Mouse (Mus musculus) C2C12 (cell line): Measurements from ENCODE around the gene Dock7. TPM values are rescaled to one million over a fixed set of nuclear protein-coding genes. Genes with fewer than 3 reads are reported as not detected.
A peak's percentile ranks its signal among the peaks of the same experiment; 100 is the strongest.
"Not testable (repeated sequence)": the region's sequence is repeated elsewhere in the genome, so short reads cannot be mapped to it uniquely, and the experiment has no call there.

Experiments used
- H3K27me3 ChIP-seq: one replicate; pipeline ENCODE4 v1.6.1; 2011; ENCODE audit not compliant: control insufficient read depth, insufficient read depth, insufficient read length
- H3K36me3 ChIP-seq: one replicate; pipeline ENCODE4 v1.6.1; 2011; ENCODE audit not compliant: control insufficient read depth, insufficient read depth
- H3K4me3 ChIP-seq: one replicate; pipeline ENCODE4 v1.5.1; 2011; ENCODE audit warnings: mild to moderate bottlenecking, control low read depth; ENCODE audit not compliant: poor library complexity, insufficient read depth, severe bottlenecking
- H3K79me2 ChIP-seq: one replicate; pipeline ENCODE4 v1.6.1; 2011; ENCODE audit not compliant: control insufficient read depth, insufficient read depth
- H3K79me3 ChIP-seq: one replicate; pipeline ENCODE4 v1.6.1; 2011; ENCODE audit warnings: low read depth, control low read depth
- H3ac ChIP-seq: one replicate; pipeline ENCODE3; 2011; ENCODE audit warnings: low read depth; ENCODE audit not compliant: control insufficient read depth, insufficient read length
- CEBPB ChIP-seq: IDR thresholded peaks from one replicate; pipeline ENCODE4 v1.6.1; 2011; ENCODE audit warnings: low read depth, mild to moderate bottlenecking, control low read depth, moderate library complexity
- CTCF ChIP-seq: IDR thresholded peaks from one replicate; pipeline ENCODE4 v1.5.1; 2011; ENCODE audit not compliant: control insufficient read depth, insufficient read depth, insufficient read length
- FOSL1 ChIP-seq: IDR thresholded peaks from one replicate; pipeline ENCODE4 v1.8.0; 2011; ENCODE audit warnings: mild to moderate bottlenecking, low read length; ENCODE audit not compliant: poor library complexity, insufficient read depth, severe bottlenecking
- MAX ChIP-seq: IDR thresholded peaks from one replicate; pipeline ENCODE4 v1.6.1; 2011; ENCODE audit warnings: mild to moderate bottlenecking, control low read depth
- MYOD1 ChIP-seq: IDR thresholded peaks from one replicate; pipeline ENCODE4 v1.6.1; 2011; ENCODE audit warnings: low read depth; ENCODE audit not compliant: control insufficient read depth, insufficient read length
- MYOG ChIP-seq: IDR thresholded peaks from one replicate; pipeline ENCODE4 v1.6.1; 2011; ENCODE audit not compliant: control insufficient read depth, insufficient read length; ENCODE audit errors: extremely low read depth
- USF1 ChIP-seq: IDR thresholded peaks from one replicate; pipeline ENCODE4 v1.6.1; 2011; ENCODE audit warnings: low read depth, mild to moderate bottlenecking, control low read depth, moderate library complexity
- polyA plus RNA-seq: library from polyadenylated mRNA; unstranded; fragments of >200 nt; fragmentation: generic; extraction: Trizol; gene quantifications from one replicate; pipeline ENCODE4 v1.2.1, GENCODE M21; 2012; ENCODE audit warnings: missing spikeins

Gene Dock7
- polyA plus RNA-seq, 1 experiment = 30.2 TPM

DNA sequence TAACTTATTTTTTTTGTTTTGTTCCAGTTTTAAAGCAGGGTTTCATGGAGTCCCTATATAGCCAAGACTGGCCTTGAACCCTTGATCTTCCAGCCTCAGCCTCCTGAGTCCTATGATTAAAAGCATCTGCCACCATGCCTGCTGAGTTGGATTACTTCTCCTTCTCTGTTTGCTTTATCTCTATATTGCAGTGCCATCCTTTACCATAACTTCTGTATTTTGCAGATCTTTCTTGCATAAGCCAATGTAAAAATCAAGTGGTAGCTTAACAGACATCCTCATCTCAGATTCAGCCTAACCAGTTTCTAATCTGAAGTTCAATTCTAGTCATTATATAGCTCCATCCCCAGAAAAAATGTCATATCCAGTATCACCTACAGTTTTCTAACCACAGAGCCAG, 170.2 kb downstream of the Dock7 start:
- Histone ChIP-seq H3K79me3 (no peaks in the 10 kb centered on the region), H3K79me2 (no peaks in the 10 kb centered on the region), H3ac (no peak overlapping the region), H3K36me3 (peaks cover 20% of the 10 kb centered on the region), H3K27me3 (no peaks in the 10 kb centered on the region), H3K4me3 (no peak overlapping the region)
- TF ChIP-seq MYOG (no peak), MYOD1 (no peak), USF1 (no peak), CEBPB (no peak), MAX (no peak), FOSL1 (no peak), CTCF (no peak)

DNA sequence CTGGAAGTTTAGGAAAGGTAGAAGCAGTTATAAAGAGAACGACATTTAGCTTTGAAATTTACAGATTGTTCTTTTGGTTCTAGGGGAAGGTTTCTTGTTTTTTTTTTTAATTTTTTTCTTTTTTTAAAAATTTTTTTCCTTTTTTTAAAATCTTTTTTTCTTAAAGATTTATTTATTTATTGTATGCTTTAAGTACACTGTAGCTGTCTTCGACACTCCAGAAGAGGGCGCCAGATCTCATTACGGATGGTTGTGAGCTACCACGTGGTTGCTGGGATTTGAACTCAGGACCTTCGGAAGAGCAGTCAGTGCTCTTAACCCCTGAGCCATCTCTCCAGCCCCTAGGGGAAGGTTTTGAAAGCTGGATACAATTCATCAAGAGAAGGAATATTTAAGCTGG, 182.5 kb downstream of the Dock7 start:
- H3K36me3 ChIP-seq = peaks cover 81% of the 10 kb centered on the region
- not testable (repeated sequence) for H3ac ChIP-seq, H3K27me3 ChIP-seq, H3K79me2 ChIP-seq, H3K79me3 ChIP-seq, H3K4me3 ChIP-seq

DNA sequence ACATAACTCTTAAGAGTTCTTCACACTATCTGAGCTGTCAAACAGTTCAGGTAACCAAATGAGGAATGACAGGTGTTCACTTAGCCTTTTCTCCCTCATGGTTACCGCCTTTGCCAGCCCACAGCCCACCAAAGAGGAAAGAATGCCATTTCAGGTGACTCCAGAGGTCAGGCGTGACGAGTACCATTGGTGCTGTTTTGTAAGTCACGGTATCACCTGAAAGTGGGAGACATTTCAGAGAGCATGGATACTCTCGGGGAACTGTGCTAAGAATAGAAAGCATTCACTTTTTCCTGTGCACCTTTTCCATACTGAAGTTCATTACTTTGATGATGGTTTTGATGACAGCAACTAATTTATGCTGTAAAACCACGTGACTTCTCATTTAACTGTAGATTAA, 184.7 kb downstream of the Dock7 start:
- Histone ChIP-seq H3ac (no peak overlapping the region), H3K79me2 (peaks cover 5% of the 10 kb centered on the region), H3K36me3 (peaks cover 87% of the 10 kb centered on the region), H3K27me3 (no peaks in the 10 kb centered on the region), H3K4me3 (no peak overlapping the region), H3K79me3 (peaks cover 2% of the 10 kb centered on the region)
- TF ChIP-seq CTCF (no peak), FOSL1 (no peak), MYOD1 (no peak), USF1 (no peak), MAX (no peak)

DNA sequence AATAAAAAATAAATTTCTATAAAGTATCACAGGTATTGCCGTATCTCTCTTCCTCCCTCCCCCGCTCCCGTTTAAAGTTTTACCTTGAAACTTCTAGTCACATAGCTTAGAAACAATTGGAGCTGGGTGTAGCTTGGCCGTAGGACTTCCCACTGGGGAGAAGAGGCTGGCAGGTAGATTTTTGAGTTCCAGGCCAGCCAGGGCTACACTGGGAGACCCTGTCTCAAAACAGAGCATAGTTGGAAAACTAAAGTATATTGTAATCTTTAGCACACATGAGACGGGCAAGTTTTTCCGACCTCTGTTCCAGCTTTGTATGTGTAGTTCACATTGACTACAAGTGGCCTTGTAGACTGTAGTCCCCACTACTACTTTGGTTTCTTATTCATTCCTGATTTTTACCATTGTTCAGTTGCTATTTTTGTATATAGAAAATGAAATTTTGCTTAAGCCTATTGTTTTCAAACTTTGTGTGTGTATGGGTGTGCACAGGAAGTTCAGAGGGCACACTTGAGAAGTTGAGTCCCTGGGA, 195.4 kb downstream of the Dock7 start:
- peak overlapping the region; percentile 82 for H3K4me3 ChIP-seq
- H3K79me3 ChIP-seq = peaks cover 53% of the 10 kb centered on the region
- H3K36me3 ChIP-seq = peaks cover 28% of the 10 kb centered on the region
- peaks cover 66% of the 10 kb centered on the region for H3K79me2 ChIP-seq
- no peaks in the 10 kb centered on the region for H3K27me3 ChIP-seq
- TF ChIP-seq MYOD1 = no peak
- TF ChIP-seq MYOG = no peak
- TF ChIP-seq USF1 = no peak
- TF ChIP-seq FOSL1 = no peak
- TF ChIP-seq CTCF = no peak
- TF ChIP-seq MAX = no peak
- TF ChIP-seq CEBPB = no peak
- peak overlapping the region; percentile 58 for H3ac ChIP-seq

DNA sequence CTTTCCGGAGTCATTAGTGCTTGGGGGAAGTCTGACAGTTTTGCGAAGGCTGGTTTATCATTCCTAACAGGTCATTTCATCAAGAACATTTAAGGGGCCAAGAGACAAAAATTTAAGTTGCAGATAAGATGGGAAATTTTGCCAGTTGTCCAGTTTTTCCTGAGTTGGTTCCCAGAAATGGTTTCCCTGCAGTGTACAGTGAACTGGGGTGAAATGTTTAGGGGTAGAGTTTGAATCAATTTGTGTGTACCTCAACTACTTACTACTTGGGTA, 195.9 kb downstream of the Dock7 start:
- TF ChIP-seq MYOG (no peak), MAX (no peak), CEBPB (no peak), MYOD1 (no peak), FOSL1 (no peak), CTCF (no peak)
- peaks cover 50% of the 10 kb centered on the region for H3K79me3 ChIP-seq
- H3K36me3 ChIP-seq = peaks cover 23% of the 10 kb centered on the region
- no peaks in the 10 kb centered on the region for H3K27me3 ChIP-seq
- peak overlapping the region; percentile 82 for H3K4me3 ChIP-seq
- peak overlapping the region; percentile 100 for H3ac ChIP-seq
- peaks cover 63% of the 10 kb centered on the region for H3K79me2 ChIP-seq

DNA sequence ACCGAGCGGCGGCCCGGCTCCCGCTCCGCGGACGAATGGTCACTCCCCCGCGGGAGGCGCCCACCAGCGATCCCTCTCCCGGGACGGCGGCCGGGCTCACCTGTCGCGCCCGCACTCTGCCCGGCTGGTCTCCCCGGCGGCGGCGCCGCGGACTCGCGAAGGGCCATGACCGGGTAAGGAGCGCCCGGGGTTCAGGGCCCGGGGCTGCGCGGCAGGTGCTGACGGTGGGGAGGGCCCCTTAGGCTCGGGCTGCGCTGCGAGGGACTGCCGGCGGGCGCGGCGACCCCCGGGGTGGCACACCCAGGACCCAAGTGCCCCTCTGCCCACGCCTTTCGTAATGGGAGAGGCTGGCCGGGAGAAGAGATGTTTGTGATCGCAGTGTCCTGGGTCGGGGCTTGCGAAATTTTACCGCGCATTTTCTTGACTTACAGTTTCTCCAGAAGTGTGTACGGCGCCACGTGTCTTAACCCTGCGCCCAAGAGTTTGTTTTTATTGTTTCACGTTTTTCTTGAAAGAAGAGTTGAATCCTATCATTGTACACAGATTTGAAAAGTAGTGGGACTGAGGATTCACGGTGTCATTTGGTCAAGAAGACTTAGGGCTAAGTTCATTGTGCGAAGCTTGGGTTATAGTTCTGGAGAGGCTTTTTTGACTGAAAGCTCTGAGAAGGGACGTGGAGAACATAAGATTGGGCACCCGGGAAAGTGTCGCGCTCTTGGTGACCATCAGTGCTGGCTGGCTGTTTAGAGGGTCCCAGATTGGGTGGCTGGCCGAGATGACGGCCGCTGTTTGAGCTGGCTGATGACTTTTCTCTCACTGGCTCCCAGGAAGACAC, 196.4 kb downstream of the Dock7 start:
- Histone ChIP-seq H3ac (peak overlapping the region; percentile 100), H3K36me3 (peaks cover 18% of the 10 kb centered on the region), H3K79me3 (peaks cover 50% of the 10 kb centered on the region), H3K27me3 (no peaks in the 10 kb centered on the region), H3K4me3 (peak overlapping the region; percentile 82), H3K79me2 (peaks cover 57% of the 10 kb centered on the region)
- peak; percentile 37 for TF ChIP-seq MAX
- no peak for TF ChIP-seq MYOD1
- no peak for TF ChIP-seq CTCF
- TF ChIP-seq CEBPB = peak; percentile 30
- no peak for TF ChIP-seq USF1
